Mouse (Mus musculus) right cerebral cortex, adult 18-20 months (tissue): ENCODE measurements around the gene Ehhadh.
A peak's percentile ranks its signal among the peaks of the same experiment; 100 is the strongest.
"Not testable (repeated sequence)": the region's sequence is repeated elsewhere in the genome, so short reads cannot be mapped to it uniquely, and the experiment has no call there.

ENCODE experiments used
- DNase-seq: peaks from one replicate; pipeline ENCODE4 v3.0.0; 2022; ENCODE audit warnings: mixed read lengths

Gene Ehhadh

GRCm38 (mm10) chr16:21793875-21794696, 6.5 kb upstream of the Ehhadh start, which contains the start of gene Map3k13:
Gene Map3k13, plus strand, starts transcription at chr16:21794346.
- peak; percentile 95 for DNase-seq

GRCm38 (mm10) chr16:21793080-21793810, 5.6 kb upstream of the Ehhadh start:
- not testable (repeated sequence) for DNase-seq

GRCm38 (mm10) chr16:21791779-21792178, 4.2 kb upstream of the Ehhadh start:
- DNase-seq: no peak

GRCm38 (mm10) chr16:21790469-21790868, 2.9 kb upstream of the Ehhadh start:
- no peak for DNase-seq

GRCm38 (mm10) chr16:21789180-21789579, 1.6 kb upstream of the Ehhadh start:
- DNase-seq: no peak

GRCm38 (mm10) chr16:21788581-21788980, 974 bp upstream of the Ehhadh start:
- DNase-seq: no peak

- DNase-seq: no peak
Observed at GRCm38 (mm10) chr16:21786317-21786716, 1.3 kb downstream of the Ehhadh start.

GRCm38 (mm10) chr16:21785000-21785399, 2.6 kb downstream of the Ehhadh start:
- no peak for DNase-seq

GRCm38 (mm10) chr16:21782807-21783206, 4.8 kb downstream of the Ehhadh start:
- DNase-seq: no peak

- DNase-seq: no peak
Observed at GRCm38 (mm10) chr16:21781895-21782294, 5.7 kb downstream of the Ehhadh start.

GRCm38 (mm10) chr16:21781277-21781676, 6.3 kb downstream of the Ehhadh start:
- no peak for DNase-seq

- DNase-seq: no peak
Observed at GRCm38 (mm10) chr16:21779149-21779548, 8.5 kb downstream of the Ehhadh start.

- no peak for DNase-seq
Observed at GRCm38 (mm10) chr16:21778293-21778866, 9.2 kb downstream of the Ehhadh start.

- no peak for DNase-seq
Observed at GRCm38 (mm10) chr16:21774725-21775124, 12.9 kb downstream of the Ehhadh start.

- no peak for DNase-seq
Observed at GRCm38 (mm10) chr16:21769667-21770066, 17.9 kb downstream of the Ehhadh start.

- no peak for DNase-seq
Observed at GRCm38 (mm10) chr16:21768255-21768654, 19.4 kb downstream of the Ehhadh start.

- no peak for DNase-seq
Observed at GRCm38 (mm10) chr16:21758447-21758846, 29.2 kb downstream of the Ehhadh start.

GRCm38 (mm10) chr16:21743401-21743800, 44.2 kb downstream of the Ehhadh start:
- DNase-seq: no peak

GRCm38 (mm10) chr16:21742898-21743297, 44.7 kb downstream of the Ehhadh start:
- DNase-seq: no peak

GRCm38 (mm10) chr16:21742191-21742870, 45.3 kb downstream of the Ehhadh start:
- DNase-seq: no peak

GRCm38 (mm10) chr16:21741542-21741941, 46.1 kb downstream of the Ehhadh start:
- DNase-seq: no peak

GRCm38 (mm10) chr16:21735638-21736037, 52.0 kb downstream of the Ehhadh start:
- no peak for DNase-seq

- peak; percentile 75 for DNase-seq
Observed at GRCm38 (mm10) chr16:21727897-21728364, 59.7 kb downstream of the Ehhadh start.
